Mouse (Mus musculus): ENCODE measurements around the gene Pgm2l1.

- TF ChIP-seq CTCF (IDR thresholded peaks at IDR 0.05; ENCODE audit: control insufficient read depth, insufficient read depth, insufficient read length) = no peak
- TF ChIP-seq CEBPB (IDR thresholded peaks at IDR 0.05; ENCODE audit: low read depth) = no peak
- no peak for TF ChIP-seq MAX (IDR thresholded peaks at IDR 0.05)
- TF ChIP-seq FOSL1 (IDR thresholded peaks at IDR 0.05; ENCODE audit: insufficient read depth, low read length, poor library complexity, severe bottlenecking) = no peak
Observed at GRCm38 (mm10) chr7:100317534-100317933, 90.3 kb downstream of the Pgm2l1 start.
